Mouse (Mus musculus) stomach, embryonic 16.5 days (tissue): Measurements from ENCODE around the gene Krt77. TPM values are rescaled to one million over a fixed set of nuclear protein-coding genes. Genes with fewer than 3 reads are reported as not detected.

Experiments
- ATAC-seq: fragments of 200-750 bp; cut with Nextera tagmentation; 2 replicates; pipeline ENCODE4 v1.8.0; 2017; ENCODE audit warnings: moderate number of reproducible peaks, moderate TSS enrichment; ENCODE audit not compliant: insufficient read depth, low FRiP score
- H3K27ac ChIP-seq: fragments of 300-500 bp; sonication (generic); 2 replicates; pipeline ENCODE4 v1.5.1; 2014; ENCODE audit warnings: low read length
- H3K27me3 ChIP-seq: fragments of 300-500 bp; sonication (generic); 2 replicates; pipeline ENCODE4 v1.6.1; 2014; ENCODE audit warnings: low read length, control low read depth, mixed read lengths; ENCODE audit not compliant: control insufficient read depth, insufficient read depth
- H3K36me3 ChIP-seq: fragments of 300-500 bp; sonication (generic); 2 replicates; pipeline ENCODE4 v1.6.1; 2014; ENCODE audit warnings: low read length; ENCODE audit not compliant: control insufficient read depth, insufficient read depth
- H3K4me1 ChIP-seq: fragments of 300-500 bp; sonication (generic); 2 replicates; pipeline ENCODE4 v1.6.1; 2014; ENCODE audit warnings: low read length, control low read depth, mixed read lengths; ENCODE audit not compliant: control insufficient read depth, insufficient read depth
- H3K4me2 ChIP-seq: fragments of 300-500 bp; sonication (generic); 2 replicates; pipeline ENCODE4 v1.6.1; 2014; ENCODE audit warnings: low read depth, low read length, mixed read lengths
- H3K4me3 ChIP-seq: fragments of 300-500 bp; sonication (generic); replicated peaks from 2 replicates; pipeline ENCODE4 v1.5.1; 2014; ENCODE audit warnings: mild to moderate bottlenecking, low read length
- H3K9ac ChIP-seq: fragments of 300-500 bp; sonication (generic); 2 replicates; pipeline ENCODE4 v1.6.1; 2014; ENCODE audit warnings: low read length
- H3K9me3 ChIP-seq: fragments of 300-500 bp; sonication (generic); replicated peaks from 2 replicates; pipeline ENCODE4 v1.6.1; 2016; ENCODE audit warnings: low read length, control low read depth; ENCODE audit not compliant: control insufficient read depth
- WGBS: fragments of 180-500 bp; shearing (Covaris S2); extraction: QIAGEN DNeasy Blood & Tissue Kit; methylation state at CpG from one replicate; pipeline ENCODE4 v1.1.7; 2014; 5-methylcytosine and 5-hydroxymethylcytosine counted together
- polyA plus RNA-seq: library from polyadenylated mRNA; unstranded; fragments of >200 nt; fragmentation: Nextera tagmentation; extraction: Ambion mirVana; gene quantifications from 2 replicates; pipeline ENCODE4 v1.2.1, GENCODE M21; 2015

The Krt77 gene
- polyA plus RNA-seq, 1 experiment from 2014 or later = 0.43 TPM

DNA sequence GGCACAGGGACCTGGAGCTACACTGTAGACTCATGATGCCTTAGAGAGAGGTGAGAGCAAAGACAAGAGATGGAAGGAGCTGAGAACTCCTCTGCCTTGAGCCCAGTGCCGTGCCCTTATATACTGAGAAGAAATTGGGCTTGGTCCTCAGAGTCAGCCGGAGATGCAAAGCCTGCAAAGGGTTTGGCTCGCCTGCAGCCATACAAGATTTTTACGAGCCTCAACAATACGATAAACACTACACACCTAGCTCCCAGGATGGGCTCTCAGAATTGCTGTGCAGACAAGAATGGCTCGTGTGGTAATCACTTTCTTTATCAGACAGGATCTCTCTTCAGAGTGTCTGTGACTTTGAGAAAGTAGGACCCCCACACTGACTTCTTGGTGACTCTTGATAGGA is 18.8 kb downstream of the Krt77 start, which contains the start of gene Krt1:
Krt1 (minus strand) TSS at position 101 of the 400 bp plus-strand sequence.
- H3K27ac ChIP-seq = no peak within 1 kb of the TSS
- no peak within 1 kb of the TSS for H3K4me2 ChIP-seq
- 0 out of 2 replicates have a peak, but pooled peaks cover 3% of the 10 kb centered on the region for H3K4me1 ChIP-seq
- WGBS = 71% methylated on average over 6 of the region's 6 CpGs
- H3K27me3 ChIP-seq = no peaks in the 10 kb centered on the region
- no peaks in the 10 kb centered on the region for H3K9me3 ChIP-seq
- H3K9ac ChIP-seq = no peak within 1 kb of the TSS
- no peak for ATAC-seq
- H3K4me3 ChIP-seq = no peak within 1 kb of the TSS
- no peaks in the 10 kb centered on the region for H3K36me3 ChIP-seq

DNA sequence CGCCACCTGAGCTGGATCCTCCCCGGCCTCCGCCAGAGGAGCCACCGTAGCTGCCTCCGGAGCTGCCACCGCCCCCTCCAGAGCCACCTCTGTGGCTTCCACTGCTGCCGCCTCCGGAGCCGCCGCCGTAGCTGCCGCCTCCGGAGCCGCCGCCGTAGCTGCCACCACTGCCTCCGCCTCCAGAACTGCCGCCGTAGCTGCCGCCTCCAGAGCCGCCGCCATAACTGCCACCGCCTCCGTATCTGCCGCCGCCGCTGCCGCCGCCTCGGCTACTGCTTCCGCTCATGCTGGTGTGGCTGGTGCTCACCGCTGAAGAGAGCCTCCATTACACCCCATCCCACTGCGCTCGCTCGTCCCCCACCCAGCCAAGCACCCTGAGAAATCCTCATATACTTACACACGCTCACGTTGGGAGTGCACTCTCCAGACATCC is 23.5 kb downstream of the Krt77 start:
- Histone ChIP-seq H3K4me2 (peak overlapping the region; percentile 89), H3K27me3 (no peaks in the 10 kb centered on the region; the same call in 1 of the 2 replicates), H3K9ac (peak overlapping the region; percentile 72), H3K27ac (peak overlapping the region; percentile 76), H3K9me3 (no peaks in the 10 kb centered on the region), H3K4me1 (0 out of 2 replicates have a peak, but pooled peaks cover 3% of the 10 kb centered on the region), H3K36me3 (no peaks in the 10 kb centered on the region), H3K4me3 (peak overlapping the region; percentile 53)
- ATAC-seq = peak; percentile 56; the same call in 1 of the 2 replicates
- WGBS = 1% methylated on average over 37 of the region's 37 CpGs

DNA sequence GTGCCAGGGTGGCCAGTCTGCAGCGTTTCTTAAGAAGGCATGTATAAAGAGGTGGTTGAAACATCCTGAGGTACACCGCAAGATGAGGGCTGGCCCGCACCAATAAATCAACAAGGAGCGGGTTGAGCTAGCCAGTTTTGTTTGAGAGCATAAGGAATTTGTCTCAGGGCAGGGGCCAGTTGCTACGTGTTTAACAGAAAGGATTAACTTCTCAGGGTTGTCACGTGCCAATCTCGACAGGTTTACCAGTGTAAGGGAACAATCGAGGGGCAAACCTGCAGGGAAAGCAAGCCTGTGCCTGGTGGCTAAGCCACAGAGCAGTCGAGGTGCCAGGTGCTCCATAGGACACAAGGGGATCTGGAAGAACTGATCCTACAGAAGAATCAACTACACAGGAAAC is 26.3 kb downstream of the Krt77 start:
- no peak for ATAC-seq
- no peaks in the 10 kb centered on the region; the same call in 1 of the 2 replicates for H3K27me3 ChIP-seq
- 0 out of 2 replicates have a peak, but pooled peaks cover 3% of the 10 kb centered on the region for H3K4me1 ChIP-seq
- no peak overlapping the region for H3K9ac ChIP-seq
- no peaks in the 10 kb centered on the region for H3K36me3 ChIP-seq
- no peak overlapping the region for H3K4me3 ChIP-seq
- WGBS = 35% methylated on average over 9 of the region's 9 CpGs
- no peak overlapping the region; the same call in 1 of the 2 replicates for H3K27ac ChIP-seq
- no peak overlapping the region for H3K4me2 ChIP-seq
- no peaks in the 10 kb centered on the region for H3K9me3 ChIP-seq

DNA sequence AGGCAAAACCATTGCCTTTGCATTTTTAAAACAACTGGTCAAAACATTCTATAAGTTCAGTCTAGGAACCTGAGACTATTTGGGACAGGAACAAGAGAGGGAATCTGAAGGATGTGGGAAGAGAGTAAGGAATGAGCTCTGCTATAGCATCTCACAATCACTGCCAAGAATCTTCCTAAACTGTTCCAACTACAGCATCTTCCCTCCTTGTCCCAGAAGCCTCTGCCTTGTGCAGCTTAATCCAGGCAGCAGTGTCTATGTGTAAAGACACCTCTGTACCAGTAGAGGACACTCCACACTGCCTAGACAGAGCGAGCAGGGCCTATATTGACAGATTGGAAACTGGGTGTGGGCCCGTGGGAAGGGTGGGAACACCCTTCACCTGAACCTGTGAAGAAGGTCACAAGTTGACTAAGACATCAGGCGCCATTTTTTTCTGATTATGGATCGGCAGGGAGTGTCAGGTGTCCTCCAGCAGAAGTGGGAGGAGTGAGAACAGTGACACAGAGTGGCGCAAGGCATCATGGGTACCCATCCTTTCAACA is 34.6 kb downstream of the Krt77 start:
- ATAC-seq = no peak
- no peaks in the 10 kb centered on the region for H3K27me3 ChIP-seq
- H3K9me3 ChIP-seq = no peaks in the 10 kb centered on the region
- H3K27ac ChIP-seq = no peak overlapping the region
- no peak overlapping the region for H3K4me2 ChIP-seq
- H3K9ac ChIP-seq = no peak overlapping the region
- H3K4me3 ChIP-seq = no peak overlapping the region
- WGBS = 57% methylated on average over 5 of the region's 5 CpGs
- H3K36me3 ChIP-seq = no peaks in the 10 kb centered on the region
- no peaks in the 10 kb centered on the region for H3K4me1 ChIP-seq

DNA sequence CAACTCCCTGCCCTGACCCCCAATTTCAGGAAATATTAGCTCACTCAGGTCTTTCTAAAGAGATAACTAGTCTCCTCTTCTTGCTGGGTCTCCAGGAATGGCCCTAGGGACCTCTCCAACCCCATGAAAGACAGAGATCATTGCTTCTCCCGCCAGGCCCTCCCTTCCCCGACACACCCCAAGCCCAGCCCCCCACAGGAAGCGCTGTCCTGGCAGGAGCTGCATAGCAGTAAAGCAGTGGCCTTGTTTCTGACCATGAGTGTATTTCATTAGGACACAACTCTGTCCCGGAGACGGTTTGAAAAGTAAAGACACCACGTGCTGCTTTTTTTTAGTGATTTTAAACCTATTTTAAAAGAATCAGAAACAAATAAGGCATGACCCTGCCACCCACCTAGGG is 36.4 kb downstream of the Krt77 start:
- Histone ChIP-seq H3K4me3 (no peak overlapping the region), H3K4me2 (no peak overlapping the region), H3K9ac (no peak overlapping the region), H3K4me1 (no peaks in the 10 kb centered on the region), H3K9me3 (no peaks in the 10 kb centered on the region), H3K27me3 (no peaks in the 10 kb centered on the region), H3K27ac (no peak overlapping the region), H3K36me3 (no peaks in the 10 kb centered on the region)
- ATAC-seq = no peak
- WGBS = 32% methylated on average over 6 of the region's 6 CpGs

DNA sequence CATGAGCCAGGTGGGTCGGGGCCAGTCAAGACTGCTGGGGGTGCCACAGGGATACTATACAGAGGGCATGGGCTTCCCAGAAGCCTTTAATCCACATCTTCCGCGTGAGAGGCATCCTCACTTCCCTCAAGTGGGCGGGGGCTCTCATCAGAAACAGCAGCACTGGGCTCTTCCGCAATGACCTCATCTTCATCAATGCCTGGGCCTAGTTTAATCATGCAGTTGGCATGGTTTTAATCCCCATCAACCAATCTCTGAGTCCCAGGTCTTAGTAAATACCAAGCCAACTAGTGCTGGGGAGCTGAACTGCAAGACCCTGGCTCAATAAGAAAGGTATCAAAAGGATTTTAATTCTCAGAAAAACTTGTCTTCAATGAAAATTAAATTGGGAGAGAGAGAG is 40.1 kb downstream of the Krt77 start:
- H3K27me3 ChIP-seq = no peaks in the 10 kb centered on the region

DNA sequence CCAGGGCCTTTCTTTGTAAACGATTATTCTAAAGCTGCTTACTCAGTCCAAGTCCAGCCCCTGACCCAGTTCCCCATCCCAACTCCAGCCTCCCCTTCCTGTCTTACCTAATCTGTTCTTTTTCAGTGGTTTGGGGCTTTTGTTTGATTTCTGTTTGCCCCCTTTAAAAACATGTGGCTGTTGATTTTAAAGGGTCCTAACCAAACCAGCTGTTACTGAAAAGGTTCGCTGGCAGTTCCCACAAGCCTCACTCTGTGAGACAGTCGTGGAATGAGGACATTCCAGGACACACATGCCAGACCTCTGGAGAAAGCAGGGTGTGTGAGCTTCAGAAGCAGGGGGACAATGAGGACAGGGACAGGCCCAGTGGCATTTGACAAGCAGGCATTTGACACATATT is 47.7 kb downstream of the Krt77 start:
- no peaks in the 10 kb centered on the region for H3K4me1 ChIP-seq
- WGBS = 18% methylated on average over 3 of the region's 3 CpGs

More for the DNA sequence above, 40.1 kb downstream of the Krt77 start:
- Histone ChIP-seq H3K4me3 (no peak overlapping the region), H3K9ac (no peak overlapping the region), H3K4me1 (no peaks in the 10 kb centered on the region), H3K4me2 (no peak overlapping the region), H3K27ac (no peak overlapping the region), H3K36me3 (no peaks in the 10 kb centered on the region), H3K9me3 (no peaks in the 10 kb centered on the region)
- 75% methylated on average over 5 of the region's 5 CpGs for WGBS
- no peak for ATAC-seq

DNA sequence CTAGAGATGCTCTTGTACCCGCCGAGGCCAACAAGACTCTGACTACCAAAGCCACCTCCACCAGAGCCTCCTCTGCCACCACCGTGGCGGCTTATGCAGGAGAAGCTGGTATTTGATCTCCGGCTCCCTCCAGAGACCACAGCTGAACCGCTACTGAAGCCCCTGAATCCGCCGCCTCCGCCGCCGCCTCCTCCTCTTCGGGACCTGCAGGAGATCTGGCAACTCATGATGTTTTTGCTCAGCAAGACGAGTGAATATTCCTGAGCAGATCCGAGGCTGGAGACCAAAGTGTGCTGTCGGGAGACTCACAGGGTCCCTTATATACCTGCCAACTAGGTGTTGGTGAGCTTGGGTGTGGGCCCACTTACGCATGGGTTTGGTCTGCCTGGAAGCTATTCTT is 51.6 kb downstream of the Krt77 start, which contains the start of gene Krt2:
Krt2 (minus strand) TSS at position 295 of the 400 bp plus-strand sequence.
- Histone ChIP-seq H3K4me2 (no peak within 1 kb of the TSS), H3K4me3 (no peak within 1 kb of the TSS), H3K9ac (no peak within 1 kb of the TSS), H3K27me3 (no peaks in the 10 kb centered on the region), H3K27ac (no peak within 1 kb of the TSS), H3K36me3 (no peaks in the 10 kb centered on the region), H3K9me3 (no peaks in the 10 kb centered on the region), H3K4me1 (no peaks in the 10 kb centered on the region)
- no peak for ATAC-seq
- 70% methylated on average over 16 of the region's 16 CpGs for WGBS

More for the DNA sequence above, 47.7 kb downstream of the Krt77 start:
- ATAC-seq = no peak
- H3K27ac ChIP-seq = no peak overlapping the region
- H3K27me3 ChIP-seq = no peaks in the 10 kb centered on the region
- no peaks in the 10 kb centered on the region for H3K9me3 ChIP-seq
- H3K9ac ChIP-seq = no peak overlapping the region
- H3K36me3 ChIP-seq = no peaks in the 10 kb centered on the region
- H3K4me3 ChIP-seq = no peak overlapping the region
- H3K4me2 ChIP-seq = no peak overlapping the region
